Mouse (Mus musculus): Measurements from ENCODE around the gene Oscp1. TPM values are rescaled to one million over a fixed set of nuclear protein-coding genes. Genes with fewer than 3 reads are reported as not detected.
A peak's percentile ranks its signal among the peaks of the same experiment; 100 is the strongest.

The Oscp1 gene
- total and polyA plus RNA-seq, 2 experiments = 0.20 to 0.37 TPM

GRCm38 (mm10) chr4:126096464-126097111 is 38.2 kb downstream of the Oscp1 start, which contains the start of gene Lsm10:
Gene Lsm10, plus strand, starts transcription at chr4:126096623.
- TF ChIP-seq POLR2A (IDR thresholded peaks at IDR 0.05; ENCODE audit: extremely low read depth, insufficient read depth, low read length) (peak; percentile 71), CTCF (IDR thresholded peaks at IDR 0.05; ENCODE audit: low read depth, low read length) (no peak)
- peak within 1 kb of the TSS; percentile 82 for H3K4me3 ChIP-seq (ENCODE audit: insufficient read depth, low read depth, low read length)
- peaks cover 11% of the 10 kb centered on the region; the same call in 1 of the 2 replicates for H3K79me2 ChIP-seq (ENCODE audit: control insufficient read depth, insufficient read depth, low read length)
- H3K9ac ChIP-seq (ENCODE audit: low read depth, low read length) = peak within 1 kb of the TSS; percentile 87
- H3K36me3 ChIP-seq (ENCODE audit: control insufficient read depth, insufficient read depth, low read length) = no peaks in the 10 kb centered on the region
- peak; percentile 88 for DNase-seq (ENCODE audit: extremely low read depth, low read depth, low spot score)
- H3K27ac ChIP-seq (replicated peaks; ENCODE audit: insufficient read depth, low read depth, low read length) = peak within 1 kb of the TSS; percentile 80
- no peaks in the 10 kb centered on the region for H3K27me3 ChIP-seq (ENCODE audit: control insufficient read depth, insufficient read depth, low read length)
- peaks cover 8% of the 10 kb centered on the region for H3K4me1 ChIP-seq (ENCODE audit: control insufficient read depth, insufficient read depth, low read length)
- 2% methylated on average over 37 of the region's 37 CpGs for WGBS

DNA sequence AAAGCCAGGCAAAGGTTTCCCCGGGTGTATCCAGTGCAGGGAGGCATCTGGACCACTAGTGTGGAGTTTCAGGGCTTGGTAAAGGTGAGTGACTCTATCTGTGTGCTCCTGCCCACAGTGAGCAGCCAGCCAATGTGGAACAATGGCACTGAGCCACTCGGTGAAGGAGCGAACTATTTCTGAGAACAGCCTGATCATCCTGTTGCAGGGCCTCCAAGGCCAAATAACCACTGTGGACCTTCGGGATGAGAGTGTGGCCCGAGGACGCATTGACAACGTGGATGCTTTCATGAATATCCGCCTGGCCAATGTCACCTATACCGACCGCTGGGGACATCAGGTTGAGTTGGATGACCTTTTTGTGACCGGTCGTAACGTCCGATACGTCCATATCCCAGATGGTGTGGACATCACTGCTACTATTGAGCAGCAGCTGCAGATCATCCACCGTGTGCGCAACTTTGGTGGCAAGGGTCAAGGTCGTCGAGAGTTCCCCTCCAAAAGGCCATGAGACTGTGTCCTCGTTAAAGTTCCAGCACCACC is 39.4 kb downstream of the Oscp1 start:
- H3K36me3 ChIP-seq (ENCODE audit: control insufficient read depth, insufficient read depth, low read length) = no peaks in the 10 kb centered on the region
- peaks cover 11% of the 10 kb centered on the region; the same call in 1 of the 2 replicates for H3K79me2 ChIP-seq (ENCODE audit: control insufficient read depth, insufficient read depth, low read length)
- 75% methylated on average over 20 of the region's 20 CpGs for WGBS
- no peak overlapping the region for H3K27ac ChIP-seq (replicated peaks; ENCODE audit: insufficient read depth, low read depth, low read length)
- H3K9ac ChIP-seq (ENCODE audit: low read depth, low read length) = no peak overlapping the region
- H3K4me1 ChIP-seq (ENCODE audit: control insufficient read depth, insufficient read depth, low read length) = peaks cover 6% of the 10 kb centered on the region
- no peak for DNase-seq (ENCODE audit: extremely low read depth, low read depth, low spot score)
- no peak overlapping the region for H3K4me3 ChIP-seq (ENCODE audit: insufficient read depth, low read depth, low read length)
- H3K27me3 ChIP-seq (ENCODE audit: control insufficient read depth, insufficient read depth, low read length) = no peaks in the 10 kb centered on the region
- no peak for TF ChIP-seq CTCF (IDR thresholded peaks at IDR 0.05; ENCODE audit: low read depth, low read length)
- TF ChIP-seq POLR2A (IDR thresholded peaks at IDR 0.05; ENCODE audit: extremely low read depth, insufficient read depth, low read length) = no peak

- H3K79me2 ChIP-seq (ENCODE audit: control insufficient read depth, insufficient read depth, low read length) = peaks cover 11% of the 10 kb centered on the region; the same call in 1 of the 2 replicates
- TF ChIP-seq CTCF (IDR thresholded peaks at IDR 0.05; ENCODE audit: low read depth, low read length) (no peak), POLR2A (IDR thresholded peaks at IDR 0.05; ENCODE audit: extremely low read depth, insufficient read depth, low read length) (no peak)
- 80% methylated on average over 3 of the region's 3 CpGs for WGBS
- no peaks in the 10 kb centered on the region for H3K36me3 ChIP-seq (ENCODE audit: control insufficient read depth, insufficient read depth, low read length)
- H3K27me3 ChIP-seq (ENCODE audit: control insufficient read depth, insufficient read depth, low read length) = no peaks in the 10 kb centered on the region
- H3K4me3 ChIP-seq (ENCODE audit: insufficient read depth, low read depth, low read length) = no peak overlapping the region
- peaks cover 8% of the 10 kb centered on the region for H3K4me1 ChIP-seq (ENCODE audit: control insufficient read depth, insufficient read depth, low read length)
- DNase-seq (ENCODE audit: extremely low read depth, low read depth, low spot score) = no peak
- H3K9ac ChIP-seq (ENCODE audit: low read depth, low read length) = no peak overlapping the region
- no peak overlapping the region for H3K27ac ChIP-seq (replicated peaks; ENCODE audit: insufficient read depth, low read depth, low read length)
Observed at GRCm38 (mm10) chr4:126099365-126099764, 41.0 kb downstream of the Oscp1 start.

DNA sequence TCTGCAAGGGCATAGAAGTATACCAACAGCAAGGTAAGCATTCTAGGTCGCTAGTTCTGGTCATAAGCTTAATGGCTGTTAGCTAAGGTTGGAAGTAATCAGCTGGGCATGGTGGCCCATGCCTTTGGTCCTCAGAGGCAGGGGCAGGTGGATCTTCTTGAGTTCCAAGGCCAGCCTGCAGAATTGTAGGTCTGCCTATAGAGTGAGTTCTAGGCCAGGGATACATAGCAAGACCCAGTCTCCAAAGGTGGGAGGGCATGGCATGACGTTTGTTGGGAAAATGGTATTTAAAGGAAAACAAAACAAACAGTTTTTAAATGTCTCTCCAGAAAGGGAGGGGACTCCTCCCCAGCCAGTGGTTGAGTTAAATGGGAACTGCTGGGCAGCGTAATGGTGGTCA is 42.4 kb downstream of the Oscp1 start:
- TF ChIP-seq POLR2A (IDR thresholded peaks at IDR 0.05; ENCODE audit: extremely low read depth, insufficient read depth, low read length) (no peak), CTCF (IDR thresholded peaks at IDR 0.05; ENCODE audit: low read depth, low read length) (no peak)
- H3K9ac ChIP-seq (ENCODE audit: low read depth, low read length) = no peak overlapping the region
- no peak overlapping the region for H3K4me3 ChIP-seq (ENCODE audit: insufficient read depth, low read depth, low read length)
- peaks cover 18% of the 10 kb centered on the region; the same call in 1 of the 2 replicates for H3K79me2 ChIP-seq (ENCODE audit: control insufficient read depth, insufficient read depth, low read length)
- H3K36me3 ChIP-seq (ENCODE audit: control insufficient read depth, insufficient read depth, low read length) = no peaks in the 10 kb centered on the region
- DNase-seq (ENCODE audit: extremely low read depth, low read depth, low spot score) = no peak
- H3K27me3 ChIP-seq (ENCODE audit: control insufficient read depth, insufficient read depth, low read length) = no peaks in the 10 kb centered on the region
- WGBS = 83% methylated on average over 3 of the region's 3 CpGs
- no peak overlapping the region for H3K27ac ChIP-seq (replicated peaks; ENCODE audit: insufficient read depth, low read depth, low read length)
- peaks cover 14% of the 10 kb centered on the region for H3K4me1 ChIP-seq (ENCODE audit: control insufficient read depth, insufficient read depth, low read length)

DNA sequence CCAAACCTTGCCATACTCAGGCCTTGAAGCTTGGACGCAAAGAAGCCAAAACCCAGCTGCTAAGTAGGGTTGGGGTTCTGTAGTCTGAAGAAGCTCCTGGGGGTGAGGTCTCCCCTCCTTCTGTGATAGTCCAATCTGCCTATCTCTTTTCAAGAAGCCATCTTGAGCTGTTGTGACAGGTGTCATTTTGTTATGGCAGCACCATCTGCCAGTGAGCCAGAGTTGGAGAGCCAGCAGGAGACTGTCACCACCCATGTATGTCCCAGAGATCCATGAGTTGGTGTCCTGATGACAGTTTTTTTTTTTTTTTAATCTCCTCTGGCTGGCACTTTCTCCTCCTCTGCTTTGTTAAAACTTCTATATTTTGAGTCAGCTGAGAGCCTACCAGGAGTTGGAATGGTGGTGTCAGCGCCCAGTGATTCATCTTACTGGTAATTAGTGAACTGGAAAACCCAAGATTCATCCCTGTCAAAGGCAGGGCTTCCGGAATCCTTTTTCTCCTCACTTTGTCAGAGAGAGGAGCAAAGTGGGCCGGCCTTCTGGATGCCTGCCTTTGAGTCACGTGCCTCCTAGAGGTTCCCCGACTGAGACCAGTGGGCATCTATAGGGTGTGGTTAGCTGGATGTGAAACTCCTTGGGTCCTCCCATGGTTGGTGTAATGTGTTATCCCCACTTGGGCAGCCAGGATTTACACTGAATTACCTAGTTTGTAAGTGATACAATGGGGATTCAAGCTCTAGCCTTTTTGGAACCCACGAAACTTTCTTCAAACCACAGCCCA is 43.9 kb downstream of the Oscp1 start:
- no peak for DNase-seq (ENCODE audit: extremely low read depth, low read depth, low spot score)
- H3K4me3 ChIP-seq (ENCODE audit: insufficient read depth, low read depth, low read length) = no peak overlapping the region
- TF ChIP-seq CTCF (IDR thresholded peaks at IDR 0.05; ENCODE audit: low read depth, low read length) (no peak), POLR2A (IDR thresholded peaks at IDR 0.05; ENCODE audit: extremely low read depth, insufficient read depth, low read length) (no peak)

More for the DNA sequence above, 43.9 kb downstream of the Oscp1 start:
- Histone ChIP-seq H3K36me3 (ENCODE audit: control insufficient read depth, insufficient read depth, low read length) (no peaks in the 10 kb centered on the region), H3K27ac (replicated peaks; ENCODE audit: insufficient read depth, low read depth, low read length) (peak overlapping the region; percentile 81), H3K27me3 (ENCODE audit: control insufficient read depth, insufficient read depth, low read length) (no peaks in the 10 kb centered on the region), H3K4me1 (ENCODE audit: control insufficient read depth, insufficient read depth, low read length) (peaks cover 20% of the 10 kb centered on the region), H3K79me2 (ENCODE audit: control insufficient read depth, insufficient read depth, low read length) (peaks cover 27% of the 10 kb centered on the region; the same call in 1 of the 2 replicates), H3K9ac (ENCODE audit: low read depth, low read length) (no peak overlapping the region)
- 67% methylated on average over 7 of the region's 7 CpGs for WGBS

All from liver, adult 2 months (tissue).